Mouse (Mus musculus) olfactory bulb, adult 2 months (tissue): ENCODE results near the gene Cacna2d4.

Source experiments
- CTCF ChIP-seq: fragments of 200-500 bp; IDR thresholded peaks from 2 replicates; pipeline ENCODE4 v1.5.1; 2012; ENCODE audit warnings: low read depth, mild to moderate bottlenecking, low read length, moderate library complexity; ENCODE audit not compliant: insufficient read depth
- POLR2A ChIP-seq: fragments of 200-500 bp; IDR thresholded peaks from 2 replicates; pipeline ENCODE4 v1.6.1; 2012; ENCODE audit warnings: mild to moderate bottlenecking, low read depth, low read length, moderate library complexity; ENCODE audit not compliant: insufficient read depth

GRCm38 (mm10) chr6:119310176-119310575 lies 73.8 kb downstream of the Cacna2d4 start:
- TF ChIP-seq POLR2A (no peak), CTCF (no peak)
